Mouse (Mus musculus) forebrain, embryonic 14.5 days (tissue): ENCODE measurements around the gene Wbp1. TPM values are rescaled to one million over a fixed set of nuclear protein-coding genes. Genes with fewer than 3 reads are reported as not detected.

Source experiments
- ATAC-seq: fragments of 200-750 bp; cut with Nextera tagmentation; 2 replicates; pipeline ENCODE4 v1.8.0; 2017; ENCODE audit warnings: mild to moderate bottlenecking, moderate library complexity
- DNase-seq: peaks from one replicate; pipeline ENCODE4 v3.0.0-alpha.2; 2015; ENCODE audit warnings: low spot score
- H3K27ac ChIP-seq: fragments of 300-500 bp; sonication (generic); 2 replicates; pipeline ENCODE4 v1.5.1; 2014; ENCODE audit warnings: low read depth, mild to moderate bottlenecking, control low read depth, low read length, moderate library complexity
- H3K27me3 ChIP-seq: fragments of 300-500 bp; sonication (generic); replicated peaks from 2 replicates; pipeline ENCODE4 v1.6.1; 2014; ENCODE audit warnings: low read length, control low read depth, mixed read lengths; ENCODE audit not compliant: control insufficient read depth, insufficient read depth
- H3K36me3 ChIP-seq: fragments of 300-500 bp; sonication (generic); 2 replicates; pipeline ENCODE4 v1.6.1; 2014; ENCODE audit warnings: low read length, control low read depth; ENCODE audit not compliant: control insufficient read depth, insufficient read depth
- H3K4me1 ChIP-seq: fragments of 300-500 bp; sonication (generic); 2 replicates; pipeline ENCODE4 v1.6.1; 2014; ENCODE audit warnings: antibody characterized with exemption, low read length, control low read depth; ENCODE audit not compliant: control insufficient read depth, insufficient read depth
- H3K4me2 ChIP-seq: fragments of 300-500 bp; sonication (generic); 2 replicates; pipeline ENCODE4 v1.6.1; 2014; ENCODE audit warnings: mild to moderate bottlenecking, control low read depth, low read length
- H3K4me3 ChIP-seq: fragments of 300-500 bp; sonication (generic); 2 replicates; pipeline ENCODE4 v1.5.1; 2014; ENCODE audit warnings: low read depth, low read length, control low read depth
- H3K9ac ChIP-seq: fragments of 300-500 bp; sonication (generic); 2 replicates; pipeline ENCODE4 v1.6.1; 2014; ENCODE audit warnings: mild to moderate bottlenecking, low read length, control low read depth, moderate library complexity
- H3K9me3 ChIP-seq: fragments of 300-500 bp; sonication (generic); replicated peaks from 2 replicates; pipeline ENCODE4 v1.6.1; 2016; ENCODE audit warnings: low read length, control low read depth, mixed read lengths; ENCODE audit not compliant: control insufficient read depth
- WGBS: fragments of 180-500 bp; shearing (Covaris S2); extraction: QIAGEN DNeasy Blood & Tissue Kit; methylation state at CpG from one replicate; pipeline ENCODE4 v1.1.7; 2014; 5-methylcytosine and 5-hydroxymethylcytosine counted together
- polyA plus RNA-seq: library from polyadenylated mRNA; unstranded; fragments of >200 nt; fragmentation: Nextera tagmentation; extraction: Ambion mirVana; gene quantifications from 2 replicates; pipeline ENCODE4 v1.2.1, GENCODE M21; 2014

Wbp1 gene
- polyA plus RNA-seq, 1 experiment from 2014 or later, result 214 TPM

GRCm38 (mm10) chr6:83124851-83125312 is 3.5 kb upstream of the Wbp1 start:
- peak overlapping the region; percentile 87 for H3K4me2 ChIP-seq
- DNase-seq, result peak; percentile 97
- no peaks in the 10 kb centered on the region for H3K9me3 ChIP-seq
- peaks cover 6% of the 10 kb centered on the region; the same call in 1 of the 2 replicates for H3K36me3 ChIP-seq
- H3K27ac ChIP-seq, result peak overlapping the region; percentile 44; the same call in 1 of the 2 replicates
- peak overlapping the region; percentile 69 for H3K4me3 ChIP-seq
- WGBS, result under 1% methylated on average over 30 of the region's 30 CpGs
- no peaks in the 10 kb centered on the region for H3K27me3 ChIP-seq
- peaks cover 20% of the 10 kb centered on the region for H3K4me1 ChIP-seq
- peak; percentile 27 for ATAC-seq
- H3K9ac ChIP-seq, result peak overlapping the region; percentile 72

- Histone ChIP-seq H3K9me3 (no peaks in the 10 kb centered on the region), H3K27ac (no peak overlapping the region), H3K4me3 (0 out of 2 replicates have a peak overlapping the region, but pooled peaks have one; percentile 65), H3K4me1 (peaks cover 22% of the 10 kb centered on the region), H3K4me2 (peak overlapping the region; percentile 94; the same call in 1 of the 2 replicates), H3K36me3 (peaks cover 22% of the 10 kb centered on the region), H3K27me3 (no peaks in the 10 kb centered on the region), H3K9ac (peak overlapping the region; percentile 30; the same call in 1 of the 2 replicates)
- DNase-seq (no peak), ATAC-seq (no peak)
- WGBS, result 87% methylated on average over 5 of the region's 5 CpGs
These were observed 1.6 kb upstream of the Wbp1 start for GRCm38 (mm10) chr6:83122961-83123360.

- Histone ChIP-seq H3K36me3 (peaks cover 30% of the 10 kb centered on the region), H3K27me3 (no peaks in the 10 kb centered on the region), H3K9ac (peak overlapping the region; percentile 95), H3K9me3 (no peaks in the 10 kb centered on the region), H3K27ac (peak overlapping the region; percentile 98), H3K4me3 (peak overlapping the region; percentile 65), H3K4me2 (peak overlapping the region; percentile 94), H3K4me1 (peaks cover 22% of the 10 kb centered on the region)
- DNase-seq (peak; percentile 49), ATAC-seq (no peak; the same call in 1 of the 2 replicates)
- WGBS, result 3% methylated on average over 31 of the region's 52 CpGs
These were observed 728 bp upstream of the Wbp1 start for GRCm38 (mm10) chr6:83121863-83122710.

GRCm38 (mm10) chr6:83119734-83120051 is 1.7 kb downstream of the Wbp1 start:
- H3K27ac ChIP-seq, result no peak overlapping the region
- H3K27me3 ChIP-seq, result no peaks in the 10 kb centered on the region
- H3K9me3 ChIP-seq, result no peaks in the 10 kb centered on the region
- peak overlapping the region; percentile 94 for H3K4me2 ChIP-seq
- no peak for ATAC-seq
- 81% methylated on average over 7 of the region's 7 CpGs for WGBS
- H3K36me3 ChIP-seq, result peaks cover 34% of the 10 kb centered on the region
- H3K4me1 ChIP-seq, result peaks cover 30% of the 10 kb centered on the region
- peak overlapping the region; percentile 92; the same call in 1 of the 2 replicates for H3K9ac ChIP-seq
- H3K4me3 ChIP-seq, result peak overlapping the region; percentile 65; the same call in 1 of the 2 replicates
- DNase-seq, result no peak

- 80% methylated on average over 14 of the region's 14 CpGs for WGBS
- H3K4me1 ChIP-seq, result peaks cover 24% of the 10 kb centered on the region
- DNase-seq (no peak), ATAC-seq (no peak)
- H3K27me3 ChIP-seq, result no peaks in the 10 kb centered on the region
- no peaks in the 10 kb centered on the region for H3K9me3 ChIP-seq
- peaks cover 34% of the 10 kb centered on the region for H3K36me3 ChIP-seq
- peak overlapping the region; percentile 22; the same call in 1 of the 2 replicates for H3K9ac ChIP-seq
- no peak overlapping the region for H3K4me3 ChIP-seq
- no peak overlapping the region; the same call in 1 of the 2 replicates for H3K4me2 ChIP-seq
- no peak overlapping the region for H3K27ac ChIP-seq
These were observed 2.3 kb downstream of the Wbp1 start for GRCm38 (mm10) chr6:83118825-83119733.

- Histone ChIP-seq H3K9ac (no peak overlapping the region; the same call in 1 of the 2 replicates), H3K4me2 (no peak overlapping the region), H3K9me3 (no peaks in the 10 kb centered on the region), H3K27me3 (no peaks in the 10 kb centered on the region), H3K4me3 (no peak overlapping the region), H3K27ac (no peak overlapping the region), H3K4me1 (peaks cover 22% of the 10 kb centered on the region), H3K36me3 (peaks cover 32% of the 10 kb centered on the region)
- DNase-seq (no peak), ATAC-seq (no peak)
- 78% methylated on average over 11 of the region's 11 CpGs for WGBS
These were observed 3.0 kb downstream of the Wbp1 start for GRCm38 (mm10) chr6:83118369-83118768.

- Histone ChIP-seq H3K27ac (peak overlapping the region; percentile 18; the same call in 1 of the 2 replicates), H3K27me3 (no peaks in the 10 kb centered on the region), H3K9me3 (no peaks in the 10 kb centered on the region), H3K4me2 (no peak overlapping the region), H3K4me3 (no peak overlapping the region), H3K9ac (no peak overlapping the region), H3K4me1 (peaks cover 17% of the 10 kb centered on the region), H3K36me3 (peaks cover 28% of the 10 kb centered on the region)
- ATAC-seq, result no peak
- no peak for DNase-seq
- WGBS, result 89% methylated on average over 13 of the region's 13 CpGs
These were observed 3.7 kb downstream of the Wbp1 start for GRCm38 (mm10) chr6:83117616-83118015.

- WGBS, result 94% methylated on average over 4 of the region's 4 CpGs
- Histone ChIP-seq H3K4me3 (no peak overlapping the region), H3K4me2 (peak overlapping the region; percentile 95; the same call in 1 of the 2 replicates), H3K9ac (no peak overlapping the region; the same call in 1 of the 2 replicates), H3K27ac (0 out of 2 replicates have a peak overlapping the region, but pooled peaks have one; percentile 18), H3K27me3 (no peaks in the 10 kb centered on the region), H3K9me3 (no peaks in the 10 kb centered on the region), H3K4me1 (peaks cover 15% of the 10 kb centered on the region), H3K36me3 (peaks cover 28% of the 10 kb centered on the region)
- ATAC-seq, result no peak
- DNase-seq, result no peak
These were observed 4.3 kb downstream of the Wbp1 start for GRCm38 (mm10) chr6:83117165-83117438.
